17 mouse cellular contexts compared by ENCODE assay signal in genomic region chr4:107980002-107980600, GRCm38 (mm10). TPM values are rescaled to one million over a fixed set of nuclear protein-coding genes. Genes with fewer than 3 reads are reported as not detected.
DNase-seq lines count a peak whose midpoint lies in the region; ATAC-seq and TF ChIP-seq lines count a peak whose summit lies in the region.
"Had no signal": no experiment of that assay in that cellular context is flagged by ENCODE, and none has a peak within 500 bp of the region (broad histone marks: within the 10 kb centered on the region; RNA-seq: fewer than 3 reads in every experiment).

No protein-coding gene starts in this region.

- no peaks in the 10 kb centered on the region for H3K9me3 ChIP-seq in embryonic facial prominence, embryonic 15.5 days (replicated peaks)
- H3K9me3 ChIP-seq in embryonic facial prominence, embryonic 10.5 days = no peaks in the 10 kb centered on the region
- H3K9me3 ChIP-seq in hindbrain, embryonic 16.5 days (ENCODE audit: control insufficient read depth, low read length) = no peaks in the 10 kb centered on the region
- H3K9me3 ChIP-seq in hindbrain, embryonic 14.5 days (ENCODE audit: control insufficient read depth, low read length) = no peaks in the 10 kb centered on the region
- no peaks in the 10 kb centered on the region for H3K9me3 ChIP-seq in midbrain, embryonic 10.5 days (replicated peaks)
- H3K9me3 ChIP-seq in midbrain, embryonic 16.5 days (replicated peaks; ENCODE audit: control insufficient read depth, low read length, poor library complexity, severe bottlenecking) = no peaks in the 10 kb centered on the region
- H3K9me3 ChIP-seq in limb, embryonic 14.5 days (ENCODE audit: control insufficient read depth, low read length) = no peaks in the 10 kb centered on the region
- H3K9me3 ChIP-seq: midbrain, embryonic 13.5 days had no signal

- DNase-seq in embryonic facial prominence, embryonic 10.5 days (ENCODE audit: low spot score) = no peak
- no peak for DNase-seq in hindbrain, embryonic 14.5 days (ENCODE audit: low spot score)
- no peak for DNase-seq in midbrain, embryonic 10.5 days (ENCODE audit: low spot score)
- no peak for DNase-seq in limb, embryonic 14.5 days (ENCODE audit: low spot score)
- no peak for DNase-seq in adrenal gland, postnatal 10 days
- DNase-seq: heart, adult 18-20 months; thymus, postnatal 4 days had no signal

- peak overlapping the region; percentile 36; the same call in 1 of the 2 replicates for H3K27ac ChIP-seq in embryonic facial prominence, embryonic 15.5 days (replicated peaks)
- H3K27ac ChIP-seq in embryonic facial prominence, embryonic 10.5 days (replicated peaks) = no peak overlapping the region
- peak overlapping the region; percentile 11; the same call in 1 of the 2 replicates for H3K27ac ChIP-seq in hindbrain, embryonic 16.5 days (ENCODE audit: low read depth, low read length)
- H3K27ac ChIP-seq in hindbrain, embryonic 14.5 days = no peak overlapping the region
- H3K27ac ChIP-seq in midbrain, embryonic 10.5 days (replicated peaks) = 0 out of 2 replicates have a peak overlapping the region, but pooled peaks have one; percentile 38
- no peak overlapping the region for H3K27ac ChIP-seq in midbrain, embryonic 16.5 days (ENCODE audit: low read length)
- H3K27ac ChIP-seq in limb, embryonic 14.5 days (replicated peaks; ENCODE audit: low read depth, low read length) = 0 out of 2 replicates have a peak overlapping the region, but pooled peaks have one; percentile 20
- H3K27ac ChIP-seq: liver, embryonic 14.5 days; macrophage; midbrain, embryonic 13.5 days had no signal

- peaks cover 33% of the 10 kb centered on the region for H3K4me1 ChIP-seq in embryonic facial prominence, embryonic 15.5 days
- H3K4me1 ChIP-seq in embryonic facial prominence, embryonic 10.5 days = peaks cover 40% of the 10 kb centered on the region
- peaks cover 7% of the 10 kb centered on the region for H3K4me1 ChIP-seq in hindbrain, embryonic 16.5 days (ENCODE audit: control insufficient read depth, insufficient read depth, low read depth, low read length)
- no peaks in the 10 kb centered on the region for H3K4me1 ChIP-seq in hindbrain, embryonic 14.5 days (replicated peaks; ENCODE audit: control insufficient read depth, insufficient read depth, low read length)
- peaks cover 16% of the 10 kb centered on the region for H3K4me1 ChIP-seq in midbrain, embryonic 10.5 days
- no peaks in the 10 kb centered on the region for H3K4me1 ChIP-seq in midbrain, embryonic 16.5 days (ENCODE audit: control insufficient read depth, insufficient read depth, low read length)
- H3K4me1 ChIP-seq in limb, embryonic 14.5 days (ENCODE audit: control insufficient read depth, insufficient read depth, low read length) = peaks cover 15% of the 10 kb centered on the region
- H3K4me1 ChIP-seq: midbrain, embryonic 13.5 days had no signal

- no peak for ATAC-seq in embryonic facial prominence, embryonic 15.5 days (ENCODE audit: insufficient number of reproducible peaks, low FRiP score, low TSS enrichment, low read depth)
- ATAC-seq in hindbrain, embryonic 16.5 days = no peak; the same call in 1 of the 2 replicates
- no peak for ATAC-seq in hindbrain, embryonic 14.5 days (ENCODE audit: low FRiP score)
- no peak for ATAC-seq in midbrain, embryonic 16.5 days
- no peak for ATAC-seq in limb, embryonic 14.5 days (ENCODE audit: low FRiP score, low read depth)
- ATAC-seq: activated CD4-positive, CD25-positive, alpha-beta regulatory T cell, adult 4 months; inflammation-experienced regulatory T-cells, adult 6 months; midbrain, embryonic 13.5 days had no signal

- no peak overlapping the region for H3K4me2 ChIP-seq in embryonic facial prominence, embryonic 15.5 days (replicated peaks)
- H3K4me2 ChIP-seq in hindbrain, embryonic 16.5 days (ENCODE audit: low read length) = no peak overlapping the region
- no peak overlapping the region for H3K4me2 ChIP-seq in hindbrain, embryonic 14.5 days (replicated peaks)
- no peak overlapping the region for H3K4me2 ChIP-seq in midbrain, embryonic 16.5 days (ENCODE audit: low read length)
- no peak overlapping the region for H3K4me2 ChIP-seq in limb, embryonic 14.5 days (replicated peaks; ENCODE audit: low read depth, low read length, severe bottlenecking)
- H3K4me2 ChIP-seq: midbrain, embryonic 13.5 days had no signal

- no peak overlapping the region for H3K9ac ChIP-seq in embryonic facial prominence, embryonic 15.5 days
- no peak overlapping the region for H3K9ac ChIP-seq in hindbrain, embryonic 16.5 days (ENCODE audit: low read depth, low read length)
- H3K9ac ChIP-seq in hindbrain, embryonic 14.5 days = no peak overlapping the region
- H3K9ac ChIP-seq in midbrain, embryonic 16.5 days (ENCODE audit: low read depth, low read length) = no peak overlapping the region
- no peak overlapping the region for H3K9ac ChIP-seq in limb, embryonic 14.5 days (ENCODE audit: low read depth, low read length, severe bottlenecking)
- H3K9ac ChIP-seq: liver, embryonic 14.5 days; midbrain, embryonic 13.5 days had no signal

- 70% methylated on average over 6 of the region's 6 CpGs for WGBS in embryonic facial prominence, embryonic 15.5 days
- WGBS in embryonic facial prominence, embryonic 10.5 days = 79% methylated on average over 6 of the region's 6 CpGs
- WGBS in hindbrain, embryonic 16.5 days = 62% methylated on average over 6 of the region's 6 CpGs
- 60% methylated on average over 6 of the region's 6 CpGs for WGBS in hindbrain, embryonic 14.5 days
- WGBS in midbrain, embryonic 10.5 days = 78% methylated on average over 6 of the region's 6 CpGs
- 79% methylated on average over 6 of the region's 6 CpGs for WGBS in midbrain, embryonic 16.5 days
- 60% methylated on average over 6 of the region's 6 CpGs for WGBS in limb, embryonic 14.5 days

- no peak overlapping the region for H3K4me3 ChIP-seq in embryonic facial prominence, embryonic 15.5 days (replicated peaks)
- no peak overlapping the region for H3K4me3 ChIP-seq in embryonic facial prominence, embryonic 10.5 days
- no peak overlapping the region for H3K4me3 ChIP-seq in hindbrain, embryonic 16.5 days (ENCODE audit: low read length)
- no peak overlapping the region for H3K4me3 ChIP-seq in hindbrain, embryonic 14.5 days (replicated peaks; ENCODE audit: low read length)
- no peak overlapping the region for H3K4me3 ChIP-seq in midbrain, embryonic 10.5 days
- no peak overlapping the region for H3K4me3 ChIP-seq in midbrain, embryonic 16.5 days (ENCODE audit: low read depth, low read length)
- no peak overlapping the region for H3K4me3 ChIP-seq in limb, embryonic 14.5 days (replicated peaks; ENCODE audit: low read length)
- H3K4me3 ChIP-seq: midbrain, embryonic 13.5 days had no signal

- no peaks in the 10 kb centered on the region for H3K27me3 ChIP-seq in embryonic facial prominence, embryonic 15.5 days
- H3K27me3 ChIP-seq in embryonic facial prominence, embryonic 10.5 days (replicated peaks; ENCODE audit: low read depth, poor library complexity, severe bottlenecking) = peaks cover 7% of the 10 kb centered on the region; the same call in 1 of the 2 replicates
- H3K27me3 ChIP-seq in hindbrain, embryonic 16.5 days (replicated peaks; ENCODE audit: control insufficient read depth, insufficient read depth, low read length) = no peaks in the 10 kb centered on the region
- H3K27me3 ChIP-seq in hindbrain, embryonic 14.5 days (ENCODE audit: control insufficient read depth, insufficient read depth, low read length) = no peaks in the 10 kb centered on the region
- no peaks in the 10 kb centered on the region for H3K27me3 ChIP-seq in midbrain, embryonic 10.5 days (ENCODE audit: low read depth, poor library complexity, severe bottlenecking)
- no peaks in the 10 kb centered on the region for H3K27me3 ChIP-seq in midbrain, embryonic 16.5 days (ENCODE audit: control insufficient read depth, insufficient read depth, low read depth, low read length)
- no peaks in the 10 kb centered on the region for H3K27me3 ChIP-seq in limb, embryonic 14.5 days (ENCODE audit: control insufficient read depth, insufficient read depth, low read length)
- H3K27me3 ChIP-seq: midbrain, embryonic 13.5 days had no signal

- no peak for TF ChIP-seq POLR2A in limb, embryonic 14.5 days (IDR thresholded peaks at IDR 0.05; ENCODE audit: borderline replicate concordance, extremely low read depth, insufficient read depth, insufficient read length)

- no peaks in the 10 kb centered on the region for H3K36me3 ChIP-seq in embryonic facial prominence, embryonic 15.5 days
- no peaks in the 10 kb centered on the region for H3K36me3 ChIP-seq in embryonic facial prominence, embryonic 10.5 days (replicated peaks)
- no peaks in the 10 kb centered on the region for H3K36me3 ChIP-seq in hindbrain, embryonic 16.5 days (ENCODE audit: control insufficient read depth, insufficient read depth, low read length)
- no peaks in the 10 kb centered on the region for H3K36me3 ChIP-seq in hindbrain, embryonic 14.5 days (replicated peaks; ENCODE audit: control insufficient read depth, insufficient read depth)
- no peaks in the 10 kb centered on the region for H3K36me3 ChIP-seq in midbrain, embryonic 10.5 days
- H3K36me3 ChIP-seq in midbrain, embryonic 16.5 days (ENCODE audit: control insufficient read depth, insufficient read depth, low read length) = no peaks in the 10 kb centered on the region
- H3K36me3 ChIP-seq in limb, embryonic 14.5 days (ENCODE audit: control insufficient read depth, insufficient read depth, low read length) = no peaks in the 10 kb centered on the region
- H3K36me3 ChIP-seq: midbrain, embryonic 13.5 days had no signal

RNA-seq across cellular contexts. Expression of gene Slc1a7, which starts 12.0 kb away (rescaled TPM):
- polyA plus RNA-seq in embryonic facial prominence, embryonic 15.5 days (2015; fragmentation: Nextera tagmentation; extraction: Ambion mirVana) = 0.12 and 0.16 TPM in 2 replicates
- not detected in 2 replicates for polyA plus RNA-seq in embryonic facial prominence, embryonic 10.5 days (2016; fragmentation: Nextera tagmentation; extraction: Ambion mirVana)
- 0.18 TPM in 1 of 2 replicates, not detected in the other for polyA plus RNA-seq in hindbrain, embryonic 16.5 days (2015; fragmentation: Nextera tagmentation; extraction: Ambion mirVana)
- polyA plus RNA-seq in hindbrain, embryonic 14.5 days (2014; fragmentation: Nextera tagmentation; extraction: Ambion mirVana) = 0.08 TPM in 1 of 2 replicates, not detected in the other
- 0.07 TPM in 1 of 2 replicates, not detected in the other for polyA plus RNA-seq in midbrain, embryonic 10.5 days (2016; fragmentation: Nextera tagmentation; extraction: Ambion mirVana)
- 0.15 TPM in 1 of 2 replicates, not detected in the other for polyA plus RNA-seq in midbrain, embryonic 16.5 days (2015; fragmentation: Nextera tagmentation; extraction: Ambion mirVana)
- polyA plus RNA-seq in limb, embryonic 14.5 days (2012; rRNA removed) = 0.16 and 0.29 TPM in 2 replicates
- polyA plus RNA-seq in limb, embryonic 14.5 days (2014; fragmentation: Nextera tagmentation; extraction: Ambion mirVana) = 0.07 TPM in 1 of 2 replicates, not detected in the other
- under 1 TPM; 0.15 to 0.39 TPM for total RNA-seq in adrenal gland, postnatal 10 days (2021)
- total RNA-seq: layer of hippocampus, postnatal 25 days had no signal
- polyA plus RNA-seq: heart, embryonic 16.5 days; inflammation-experienced regulatory T-cells, adult 6 months; macrophage; midbrain, embryonic 13.5 days had no signal

RNA-seq across cellular contexts. Expression of gene Cpt2, which starts 56.7 kb away (rescaled TPM):
- 33.2 and 34.1 TPM in 2 replicates for polyA plus RNA-seq in embryonic facial prominence, embryonic 15.5 days (2015; fragmentation: Nextera tagmentation; extraction: Ambion mirVana)
- 35.7 and 38.4 TPM in 2 replicates for polyA plus RNA-seq in embryonic facial prominence, embryonic 10.5 days (2016; fragmentation: Nextera tagmentation; extraction: Ambion mirVana)
- 16.3 and 19.1 TPM in 2 replicates for polyA plus RNA-seq in hindbrain, embryonic 16.5 days (2015; fragmentation: Nextera tagmentation; extraction: Ambion mirVana)
- polyA plus RNA-seq in hindbrain, embryonic 14.5 days (2014; fragmentation: Nextera tagmentation; extraction: Ambion mirVana) = 18.4 and 19.4 TPM in 2 replicates
- 37.4 and 39.1 TPM in 2 replicates for polyA plus RNA-seq in midbrain, embryonic 10.5 days (2016; fragmentation: Nextera tagmentation; extraction: Ambion mirVana)
- 11.6 and 14.3 TPM in 2 replicates for polyA plus RNA-seq in midbrain, embryonic 16.5 days (2015; fragmentation: Nextera tagmentation; extraction: Ambion mirVana)
- 25.4 and 29.2 TPM in 2 replicates for polyA plus RNA-seq in limb, embryonic 14.5 days (2012; rRNA removed)
- 27.5 and 32.7 TPM in 2 replicates for polyA plus RNA-seq in limb, embryonic 14.5 days (2014; fragmentation: Nextera tagmentation; extraction: Ambion mirVana)
- 100 to 1,000 TPM; 269 to 277 TPM for total RNA-seq in adrenal gland, postnatal 10 days (2021)

Comparison
In these comparisons a context has a peak if more than half of its experiments do, and no peak if none do; other contexts are left out.
1. H3K27ac ChIP-seq: peak in embryonic facial prominence, embryonic 15.5 days (single experiment), hindbrain, embryonic 16.5 days (single experiment), midbrain, embryonic 10.5 days (single experiment) and limb, embryonic 14.5 days (single experiment); none in embryonic facial prominence, embryonic 10.5 days (single experiment), hindbrain, embryonic 14.5 days (single experiment) and midbrain, embryonic 16.5 days (single experiment).